Mouse (Mus musculus) CH12.LX (cell line): Measurements from ENCODE around the gene Kcnj9. TPM values are rescaled to one million over a fixed set of nuclear protein-coding genes. Genes with fewer than 3 reads are reported as not detected.

Experiments
- DNase-seq: peaks from one replicate; pipeline ENCODE4 v3.0.0-alpha.2; 2013; ENCODE audit errors: extremely low read depth
- H3K27ac ChIP-seq: 2 replicates; pipeline ENCODE4 v1.5.1; 2012; ENCODE audit warnings: low read depth, mild to moderate bottlenecking, control low read depth, moderate library complexity; ENCODE audit not compliant: insufficient read depth
- H3K27me3 ChIP-seq: replicated peaks from 2 replicates; pipeline ENCODE3; 2012; ENCODE audit warnings: inconsistent platforms
- H3K36me3 ChIP-seq, 2 experiments: replicated peaks in 1 of 2; 2 replicates each; pipeline versions ENCODE3 to v1.6.1; 2012; ENCODE audit warnings: inconsistent platforms in 1 of 2, low read length in 1 of 2, mild to moderate bottlenecking in 1 of 2, mixed read lengths in 1 of 2, moderate library complexity in 1 of 2; ENCODE audit not compliant: control insufficient read depth in 1 of 2, insufficient read depth in 1 of 2
- H3K4me1 ChIP-seq, 2 experiments: 2 replicates each; pipeline ENCODE4 v1.6.1; 2012; ENCODE audit warnings: inconsistent platforms in 1 of 2, moderate library complexity in 1 of 2; ENCODE audit not compliant: insufficient read depth in 2 of 2, control insufficient read depth in 1 of 2
- H3K4me2 ChIP-seq: 2 replicates; pipeline ENCODE4 v1.6.1; 2012; ENCODE audit warnings: low read depth, mild to moderate bottlenecking, control low read depth; ENCODE audit not compliant: poor library complexity, insufficient read depth, severe bottlenecking
- H3K4me3 ChIP-seq, 3 experiments: fragments of 150-350 bp in 1 of 3; sonication (generic) in 1 of 3; replicated peaks in 1 of 3; 2 replicates each; pipeline versions ENCODE3 to v1.5.1; 2011 to 2012; ENCODE audit warnings: low read depth in 2 of 3, low read length in 2 of 3, mild to moderate bottlenecking in 2 of 3, moderate library complexity in 2 of 3, control low read depth in 1 of 3, improper control_type of control experiment in 1 of 3, inconsistent platforms in 1 of 3, mixed read lengths in 1 of 3; ENCODE audit not compliant: poor library complexity in 1 of 3
- H3K79me2 ChIP-seq: replicated peaks from 2 replicates; pipeline ENCODE4 v1.6.1; 2012; ENCODE audit warnings: mild to moderate bottlenecking, moderate library complexity; ENCODE audit not compliant: control insufficient read depth, poor library complexity, insufficient read depth, severe bottlenecking; ENCODE audit errors: extremely low read depth
- H3K9ac ChIP-seq: 2 replicates; pipeline ENCODE4 v1.6.1; 2012; ENCODE audit warnings: low read depth, mild to moderate bottlenecking, control low read depth, moderate library complexity; ENCODE audit not compliant: insufficient read depth
- H3K9me3 ChIP-seq: replicated peaks from 2 replicates; pipeline ENCODE3; 2012; ENCODE audit warnings: low read length, inconsistent platforms, mixed read lengths
- BHLHE40 ChIP-seq: IDR thresholded peaks from 2 replicates; pipeline ENCODE4 v1.6.1; 2011; ENCODE audit warnings: mild to moderate bottlenecking, low read depth, low read length, improper control_type of control experiment
- CHD1 ChIP-seq: IDR thresholded peaks from 2 replicates; pipeline ENCODE4 v1.6.1; 2012; ENCODE audit warnings: low read depth, low read length, improper control_type of control experiment, inconsistent platforms
- CTCF ChIP-seq, 2 experiments: IDR thresholded peaks in 1 of 2; conservative IDR thresholded peaks in 1 of 2; 2 replicates each; pipeline ENCODE4 v1.5.1; 2011 to 2012; ENCODE audit warnings: low read depth in 2 of 2, low read length in 2 of 2, improper control_type of control experiment in 1 of 2, inconsistent platforms in 1 of 2, mild to moderate bottlenecking in 1 of 2, moderate library complexity in 1 of 2
- ELF1 ChIP-seq: IDR thresholded peaks from 2 replicates; pipeline ENCODE4 v1.6.1; 2014; ENCODE audit warnings: low read depth, mild to moderate bottlenecking, inconsistent platforms, low read length, improper control_type of control experiment
- EP300 ChIP-seq: IDR thresholded peaks from 2 replicates; pipeline ENCODE4 v1.6.1; 2011; ENCODE audit warnings: low read length, improper control_type of control experiment
- ETS1 ChIP-seq: conservative IDR thresholded peaks from 2 replicates; pipeline ENCODE4 v1.6.1; 2012; ENCODE audit warnings: low read depth, mild to moderate bottlenecking, inconsistent platforms, low read length, improper control_type of control experiment, moderate library complexity
- IRF4 ChIP-seq: IDR thresholded peaks from 2 replicates; pipeline ENCODE4 v1.6.1; 2014; ENCODE audit warnings: low read depth, mild to moderate bottlenecking, inconsistent platforms, low read length, improper control_type of control experiment
- MAX ChIP-seq: IDR thresholded peaks from 2 replicates; pipeline ENCODE4 v1.6.1; 2011; ENCODE audit warnings: low read length, improper control_type of control experiment
- MAZ ChIP-seq: IDR thresholded peaks from 2 replicates; pipeline ENCODE4 v1.6.1; 2012; ENCODE audit warnings: low read depth, mild to moderate bottlenecking, inconsistent platforms, low read length, improper control_type of control experiment, moderate library complexity
- MXI1 ChIP-seq: IDR thresholded peaks from 2 replicates; pipeline ENCODE4 v1.6.1; 2011; ENCODE audit warnings: mild to moderate bottlenecking, low read depth, low read length, improper control_type of control experiment
- NELFE ChIP-seq: IDR thresholded peaks from 2 replicates; pipeline ENCODE4 v1.6.1; 2011; ENCODE audit warnings: low read depth, low read length, improper control_type of control experiment
- POLR2A ChIP-seq: IDR thresholded peaks from 2 replicates; pipeline ENCODE4 v1.6.1; 2011; ENCODE audit warnings: low read depth, mild to moderate bottlenecking, improper control_type of control experiment, low read length
- RAD21 ChIP-seq: IDR thresholded peaks from 2 replicates; pipeline ENCODE4 v1.6.1; 2011; ENCODE audit warnings: low read depth, mild to moderate bottlenecking, low read length, improper control_type of control experiment, moderate library complexity
- RCOR1 ChIP-seq: conservative IDR thresholded peaks from 2 replicates; pipeline ENCODE4 v1.6.1; 2012; ENCODE audit warnings: low read depth, mild to moderate bottlenecking, inconsistent platforms, low read length, improper control_type of control experiment
- SIN3A ChIP-seq: IDR thresholded peaks from 2 replicates; pipeline ENCODE4 v1.6.1; 2012; ENCODE audit warnings: low read length, improper control_type of control experiment, inconsistent platforms
- SMC3 ChIP-seq: IDR thresholded peaks from 2 replicates; pipeline ENCODE4 v1.6.1; 2011; ENCODE audit warnings: low read depth, low read length, improper control_type of control experiment
- UBTF ChIP-seq: IDR thresholded peaks from 2 replicates; pipeline ENCODE4 v1.6.1; 2012; ENCODE audit warnings: low read depth, mild to moderate bottlenecking, inconsistent platforms, low read length, improper control_type of control experiment, moderate library complexity
- ZMIZ1 ChIP-seq: IDR thresholded peaks from 2 replicates; pipeline ENCODE4 v1.6.1; 2012; ENCODE audit warnings: low read depth, mild to moderate bottlenecking, inconsistent platforms, low read length, improper control_type of control experiment
- dilution Hi-C: fragments of 300-500 bp; cut with MboI; formaldehyde crosslinking; loops from 2 replicates; pipeline ENCODE4 v1.14.3; 2020; ENCODE audit warnings: low sequenced_read_pairs; ENCODE audit not compliant: extremely low pct_unique_long_range_greater_than_20kb, extremely low pct_ligation_motif_present
- in situ Hi-C: fragments of 300-500 bp; cut with MboI; formaldehyde crosslinking; loops from 3 replicates; pipeline ENCODE4 v1.14.3; 2019; ENCODE audit warnings: low sequenced_read_pairs, low pct_ligation_motif_present, low pct_unique_long_range_greater_than_20kb, mixed read lengths
- polyA plus RNA-seq: library from polyadenylated mRNA; unstranded; fragments of >175 nt; gene quantifications from 2 replicates; pipeline ENCODE4 v1.2.1, GENCODE M21; 2012; ENCODE audit warnings: low read depth; ENCODE audit not compliant: insufficient read length
- total RNA-seq, 2 experiments: library from RNA; depleted of rRNA; stranded (reverse); fragments of 300-350 nt in 1 of 2; fragments of >200 nt in 1 of 2; gene quantifications; 2 replicates each; pipeline ENCODE4 v1.2.3; 2012 to 2014

Gene Kcnj9
- total and polyA plus RNA-seq, 3 experiments, result 0.04 to 0.10 TPM; not detected in 1

- Histone ChIP-seq H3K79me2 (no peaks in the 10 kb centered on the region), H3K36me3 (no peaks in the 10 kb centered on the region), H3K4me3 (no peak overlapping the region), H3K27me3 (peaks cover 7% of the 10 kb centered on the region), H3K4me1 (peaks cover 0 to 10% of the 10 kb centered on the region in 2 experiments; a peak in 2 of 4 replicates), H3K4me2 (no peak overlapping the region), H3K9me3 (no peaks in the 10 kb centered on the region), H3K9ac (no peak overlapping the region), H3K27ac (no peak overlapping the region)
- in situ Hi-C loops, result no loop called here
- TF ChIP-seq RAD21 (no peak), EP300 (no peak), UBTF (no peak), RCOR1 (no peak), ZMIZ1 (no peak), MAZ (no peak), ELF1 (no peak), NELFE (no peak), BHLHE40 (no peak), ETS1 (no peak), SIN3A (no peak), MAX (no peak), MXI1 (no peak), POLR2A (no peak)
- no peak for DNase-seq
- dilution Hi-C loops, result no loop called here
Observed at GRCm38 (mm10) chr1:172358341-172358740, 29.2 kb upstream of the Kcnj9 start.

- in situ Hi-C loops, result no loop called here
- Histone ChIP-seq H3K4me2 (peak overlapping the region; percentile 46; the same call in 1 of the 2 replicates), H3K9ac (no peak overlapping the region), H3K79me2 (no peaks in the 10 kb centered on the region), H3K27me3 (peaks cover 15% of the 10 kb centered on the region), H3K27ac (no peak overlapping the region), H3K4me1 (peaks cover 0 to 10% of the 10 kb centered on the region in 2 experiments; a peak in 2 of 4 replicates), H3K4me3 (no peak overlapping the region), H3K9me3 (no peaks in the 10 kb centered on the region), H3K36me3 (no peaks in the 10 kb centered on the region)
- TF ChIP-seq NELFE, result 0 out of 2 replicates have a peak, but pooled peaks have one; percentile 22
- peak; percentile 79 for TF ChIP-seq RAD21
- peak; percentile 63 to 95 for TF ChIP-seq CTCF (conservative IDR thresholded peaks at IDR 0.05 in 1 of 2, IDR thresholded peaks at IDR 0.05 in 1 of 2; ENCODE audit: low read depth in 2 of 2, low read length in 2 of 2)
- 0 out of 2 replicates have a peak, but pooled peaks have one; percentile 11 for TF ChIP-seq IRF4
- peak; percentile 81 for TF ChIP-seq SMC3
- no peak for TF ChIP-seq CHD1
- dilution Hi-C loops, result no loop called here
- peak; percentile 46 for DNase-seq
Observed at GRCm38 (mm10) chr1:172357550-172357949, 28.4 kb upstream of the Kcnj9 start.
